Mouse (Mus musculus) CH12.LX (cell line): Measurements from ENCODE around the gene Fbln1.

Experiments
- CTCF ChIP-seq, 2 experiments: IDR thresholded peaks in 1 of 2; conservative IDR thresholded peaks in 1 of 2; 2 replicates each; pipeline ENCODE4 v1.5.1; 2011 to 2012; ENCODE audit warnings: low read depth in 2 of 2, low read length in 2 of 2, improper control_type of control experiment in 1 of 2, inconsistent platforms in 1 of 2, mild to moderate bottlenecking in 1 of 2, moderate library complexity in 1 of 2
- E2F4 ChIP-seq: IDR thresholded peaks from 2 replicates; pipeline ENCODE4 v1.6.1; 2011; ENCODE audit warnings: low read depth, low read length, improper control_type of control experiment; ENCODE audit not compliant: insufficient replicate concordance
- EP300 ChIP-seq: IDR thresholded peaks from 2 replicates; pipeline ENCODE4 v1.6.1; 2011; ENCODE audit warnings: low read length, improper control_type of control experiment
- JUND ChIP-seq: conservative IDR thresholded peaks from 2 replicates; pipeline ENCODE4 v1.6.1; 2011; ENCODE audit warnings: low read depth, low read length, improper control_type of control experiment
- POLR2A ChIP-seq: IDR thresholded peaks from 2 replicates; pipeline ENCODE4 v1.6.1; 2011; ENCODE audit warnings: low read depth, mild to moderate bottlenecking, improper control_type of control experiment, low read length
- POLR2AphosphoS2 ChIP-seq: IDR thresholded peaks from 2 replicates; pipeline ENCODE4 v1.6.1; 2011; ENCODE audit warnings: low read depth, low read length, improper control_type of control experiment
- ZC3H11A ChIP-seq: IDR thresholded peaks from 2 replicates; pipeline ENCODE4 v1.6.1; 2012; ENCODE audit warnings: low read depth, mild to moderate bottlenecking, inconsistent platforms, low read length, improper control_type of control experiment

DNA sequence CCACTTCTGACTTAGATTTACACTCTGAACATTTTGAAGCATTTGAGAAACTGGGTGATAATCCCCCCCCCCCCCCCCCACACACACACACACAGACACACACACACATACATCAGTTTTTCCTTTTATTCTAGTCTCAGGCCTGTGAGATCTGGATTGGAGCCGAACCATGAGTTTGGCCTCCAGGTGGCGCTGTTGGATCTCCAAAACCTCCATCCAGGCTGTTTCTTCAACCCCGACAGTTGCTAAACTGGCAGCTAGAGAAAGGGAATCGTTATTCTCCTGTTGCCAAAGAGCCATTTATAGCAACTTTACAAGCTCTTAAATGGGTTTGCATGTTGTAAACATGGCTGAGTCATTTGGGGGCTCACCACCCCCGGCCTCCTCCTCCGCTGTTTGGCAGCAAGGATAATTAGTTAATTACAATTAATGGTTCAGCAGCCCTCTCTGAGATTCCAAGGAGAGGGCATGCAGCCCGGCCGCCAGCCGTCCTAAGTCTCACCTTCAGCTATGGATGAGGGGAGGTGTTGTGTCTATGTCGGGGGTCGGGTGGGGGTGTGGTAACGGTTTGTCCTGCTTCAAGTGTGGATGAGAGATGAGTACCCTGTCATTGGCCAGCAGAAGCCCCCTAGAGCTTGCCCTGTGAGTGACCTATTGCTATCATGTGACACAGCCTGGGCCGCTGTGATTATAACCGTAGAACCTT, 61.1 kb downstream of the Fbln1 start:
- TF ChIP-seq POLR2AphosphoS2 = no peak
- no peak for TF ChIP-seq EP300
- no peak for TF ChIP-seq POLR2A
- TF ChIP-seq CTCF (conservative IDR thresholded peaks at IDR 0.05 in 1 of 2, IDR thresholded peaks at IDR 0.05 in 1 of 2; ENCODE audit: low read depth in 2 of 2, low read length in 2 of 2) = peak; percentile 67 to 88
- no peak for TF ChIP-seq E2F4
- no peak for TF ChIP-seq ZC3H11A
- TF ChIP-seq JUND = no peak
